Mouse (Mus musculus) MEL (cell line): ENCODE results near the gene Magt1.

Source experiments
- CTCF ChIP-seq, 3 experiments: IDR thresholded peaks in 2 of 3; conservative IDR thresholded peaks in 1 of 3; 2 replicates each; pipeline ENCODE4 v1.5.1; 2011 to 2012; ENCODE audit warnings: low read length in 3 of 3, low read depth in 2 of 3, mild to moderate bottlenecking in 2 of 3, improper control_type of control experiment in 1 of 3, inconsistent platforms in 1 of 3, mixed read lengths in 1 of 3, moderate library complexity in 1 of 3; ENCODE audit not compliant: control insufficient read depth in 1 of 3, insufficient read depth in 1 of 3, poor library complexity in 1 of 3, severe bottlenecking in 1 of 3
- EP300 ChIP-seq, 2 experiments: IDR thresholded peaks; 2 replicates each; pipeline ENCODE4 v1.6.1; 2011; ENCODE audit warnings: improper control_type of control experiment in 2 of 2, low read length in 2 of 2, low read depth in 1 of 2, mild to moderate bottlenecking in 1 of 2
- GATA1 ChIP-seq: IDR thresholded peaks from 2 replicates; pipeline ENCODE4 v1.6.1; 2011; ENCODE audit warnings: low read depth, low read length, improper control_type of control experiment
- MAX ChIP-seq: IDR thresholded peaks from 2 replicates; pipeline ENCODE4 v1.6.1; 2011; ENCODE audit warnings: low read length, improper control_type of control experiment
- POLR2A ChIP-seq, 2 experiments: IDR thresholded peaks; 2 replicates each; pipeline ENCODE4 v1.6.1; 2011 to 2012; ENCODE audit warnings: low read length in 2 of 2, mild to moderate bottlenecking in 2 of 2, control low read depth in 1 of 2, improper control_type of control experiment in 1 of 2, low read depth in 1 of 2, moderate library complexity in 1 of 2; ENCODE audit not compliant: control insufficient read depth in 1 of 2, insufficient read depth in 1 of 2, poor library complexity in 1 of 2
- POLR2AphosphoS5 ChIP-seq: IDR thresholded peaks from 2 replicates; pipeline ENCODE4 v1.6.1; 2012; ENCODE audit warnings: low read depth, borderline replicate concordance, mild to moderate bottlenecking, inconsistent platforms, low read length, moderate library complexity, mixed read lengths
- SIN3A ChIP-seq: IDR thresholded peaks from 2 replicates; pipeline ENCODE4 v1.6.1; 2012; ENCODE audit warnings: low read length, improper control_type of control experiment, inconsistent platforms

GRCm38 (mm10) chrX:106027343-106027674, 15.6 kb upstream of the Magt1 start:
- TF ChIP-seq EP300 (IDR thresholded peaks at IDR 0.05; ENCODE audit: low read depth in 1 of 2, low read length in 2 of 2) (no peak), SIN3A (peak; percentile 28; the same call in 1 of the 2 replicates), MAX (no peak), POLR2AphosphoS5 (no peak), CTCF (IDR thresholded peaks at IDR 0.05 in 2 of 3, conservative IDR thresholded peaks at IDR 0.05 in 1 of 3; ENCODE audit: control insufficient read depth in 1 of 3, insufficient read depth in 1 of 3, low read depth in 2 of 3, low read length in 3 of 3, poor library complexity in 1 of 3, severe bottlenecking in 1 of 3) (no peak), POLR2A (IDR thresholded peaks at IDR 0.05; ENCODE audit: control insufficient read depth in 1 of 2, insufficient read depth in 1 of 2, low read depth in 1 of 2, low read length in 2 of 2, poor library complexity in 1 of 2) (no peak), GATA1 (no peak)
